Mouse (Mus musculus) lung, embryonic 15.5 days (tissue): ENCODE measurements around the gene Capn12. TPM values are rescaled to one million over a fixed set of nuclear protein-coding genes. Genes with fewer than 3 reads are reported as not detected.
"Not testable (repeated sequence)": the region's sequence is repeated elsewhere in the genome, so short reads cannot be mapped to it uniquely, and the experiment has no call there.

Experiments used
- ATAC-seq: fragments of 200-750 bp; cut with Nextera tagmentation; 2 replicates; pipeline ENCODE4 v1.8.0; 2017; ENCODE audit warnings: moderate number of reproducible peaks, borderline replicate concordance; ENCODE audit not compliant: low FRiP score, low TSS enrichment; ENCODE audit errors: extremely low read depth
- H3K27ac ChIP-seq: fragments of 300-500 bp; sonication (generic); 2 replicates; pipeline ENCODE4 v1.5.1; 2015; ENCODE audit warnings: moderate library complexity, mild to moderate bottlenecking, inconsistent platforms
- H3K27me3 ChIP-seq: fragments of 300-500 bp; sonication (generic); 2 replicates; pipeline ENCODE4 v1.6.1; 2015; ENCODE audit warnings: inconsistent platforms
- H3K36me3 ChIP-seq: fragments of 300-500 bp; sonication (generic); 2 replicates; pipeline ENCODE4 v1.6.1; 2015; ENCODE audit warnings: inconsistent platforms
- H3K4me1 ChIP-seq: fragments of 300-500 bp; sonication (generic); 2 replicates; pipeline ENCODE4 v1.6.1; 2015; ENCODE audit warnings: inconsistent platforms
- H3K4me2 ChIP-seq: fragments of 300-500 bp; sonication (generic); 2 replicates; pipeline ENCODE4 v1.6.1; 2015; ENCODE audit warnings: inconsistent platforms, mild to moderate bottlenecking, moderate library complexity
- H3K4me3 ChIP-seq: fragments of 300-500 bp; sonication (generic); 2 replicates; pipeline ENCODE4 v1.5.1; 2015; ENCODE audit warnings: mild to moderate bottlenecking, inconsistent platforms
- H3K9ac ChIP-seq: fragments of 300-500 bp; sonication (generic); 2 replicates; pipeline ENCODE4 v1.6.1; 2015; ENCODE audit warnings: inconsistent platforms
- H3K9me3 ChIP-seq: fragments of 300-500 bp; sonication (generic); 2 replicates; pipeline ENCODE4 v1.6.1; 2016; ENCODE audit warnings: inconsistent platforms
- WGBS: fragments of 180-500 bp; shearing (Covaris S2); methylation state at CpG from one replicate; pipeline ENCODE4 v1.1.7; 2015; 5-methylcytosine and 5-hydroxymethylcytosine counted together
- polyA plus RNA-seq: library from polyadenylated mRNA; unstranded; fragments of >200 nt; fragmentation: Nextera tagmentation; extraction: Ambion mirVana; gene quantifications from 2 replicates; pipeline ENCODE4 v1.2.1, GENCODE M21; 2015

The Capn12 gene
- polyA plus RNA-seq, 1 experiment from 2014 or later = 0.42 TPM

DNA sequence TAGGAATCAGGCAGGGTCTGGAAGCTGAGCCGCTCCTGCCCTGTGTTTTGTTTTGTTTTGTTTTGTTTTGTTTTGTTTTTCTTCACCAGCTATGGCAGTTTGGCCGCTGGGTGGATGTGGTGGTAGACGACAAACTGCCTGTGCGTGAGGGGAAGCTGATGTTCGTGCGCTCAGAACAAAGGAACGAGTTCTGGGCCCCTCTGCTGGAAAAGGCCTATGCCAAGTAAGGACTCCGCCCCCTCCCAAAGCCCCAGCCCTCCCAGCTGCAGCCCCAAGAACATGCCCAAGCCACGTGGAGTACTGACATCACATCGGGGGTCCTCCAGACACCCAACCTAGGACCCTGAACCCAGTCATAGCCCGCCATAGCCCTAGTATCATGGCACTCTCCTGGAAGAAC lies 1.8 kb downstream of the Capn12 start:
- Histone ChIP-seq H3K36me3 (no peaks in the 10 kb centered on the region), H3K9me3 (no peaks in the 10 kb centered on the region), H3K27ac (no peak overlapping the region), H3K4me2 (no peak overlapping the region), H3K27me3 (peaks cover 26% of the 10 kb centered on the region), H3K4me1 (0 out of 2 replicates have a peak, but pooled peaks cover 7% of the 10 kb centered on the region), H3K4me3 (no peak overlapping the region), H3K9ac (no peak overlapping the region)
- ATAC-seq = 0 out of 2 replicates have a peak, but pooled peaks have one; percentile 15
- WGBS = 60% methylated on average over 11 of the region's 11 CpGs

DNA sequence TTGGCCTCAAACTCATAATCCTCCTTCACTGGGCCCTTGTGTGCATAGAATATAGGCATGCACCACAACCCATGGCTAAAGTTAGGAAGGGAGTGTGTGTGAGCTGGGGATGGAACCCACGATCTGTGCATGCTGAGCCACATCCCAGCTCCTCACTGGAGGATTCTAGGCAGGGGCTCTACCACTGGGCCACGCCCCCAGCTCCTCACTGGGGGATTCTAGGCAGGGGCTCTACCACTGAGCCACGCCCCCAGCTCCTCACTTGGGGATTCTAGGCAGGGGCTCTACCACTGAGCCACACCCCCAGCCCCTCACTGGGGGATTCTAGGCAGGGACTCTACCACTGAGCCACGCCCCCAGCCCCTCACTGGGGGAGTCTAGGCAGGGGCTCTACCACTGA lies 2.5 kb downstream of the Capn12 start:
- H3K27ac ChIP-seq, H3K4me3 ChIP-seq, H3K36me3 ChIP-seq, H3K4me2 ChIP-seq, H3K9me3 ChIP-seq, ATAC-seq, H3K9ac ChIP-seq: not testable (repeated sequence)
- WGBS = 89% methylated on average over 4 of the region's 4 CpGs
- Histone ChIP-seq H3K27me3 (peaks cover 33% of the 10 kb centered on the region), H3K4me1 (peaks cover 13% of the 10 kb centered on the region)

DNA sequence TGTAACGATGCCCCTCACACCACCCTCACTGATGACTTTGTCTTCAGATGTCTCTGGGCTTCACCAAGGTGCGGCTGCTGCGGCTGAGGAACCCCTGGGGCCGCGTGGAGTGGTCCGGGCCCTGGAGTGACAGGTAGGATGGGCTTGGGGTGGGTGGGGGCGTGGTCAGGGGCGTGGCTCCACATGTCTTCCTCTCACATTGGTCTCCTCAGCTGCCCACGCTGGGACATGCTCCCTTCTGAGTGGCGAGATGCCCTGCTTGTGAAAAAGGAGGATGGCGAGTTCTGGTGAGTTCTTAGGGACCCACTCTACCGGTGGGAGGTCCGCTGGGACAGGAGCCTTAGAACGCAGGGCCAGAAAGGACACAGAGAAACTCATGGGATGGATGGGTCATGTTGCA lies 5.3 kb downstream of the Capn12 start:
- Histone ChIP-seq H3K4me3 (no peak overlapping the region), H3K9ac (no peak overlapping the region), H3K27ac (no peak overlapping the region), H3K4me2 (no peak overlapping the region), H3K36me3 (peaks cover 6% of the 10 kb centered on the region), H3K4me1 (peaks cover 13% of the 10 kb centered on the region), H3K27me3 (peaks cover 51% of the 10 kb centered on the region), H3K9me3 (no peaks in the 10 kb centered on the region)
- ATAC-seq = no peak
- WGBS = 21% methylated on average over 14 of the region's 14 CpGs

DNA sequence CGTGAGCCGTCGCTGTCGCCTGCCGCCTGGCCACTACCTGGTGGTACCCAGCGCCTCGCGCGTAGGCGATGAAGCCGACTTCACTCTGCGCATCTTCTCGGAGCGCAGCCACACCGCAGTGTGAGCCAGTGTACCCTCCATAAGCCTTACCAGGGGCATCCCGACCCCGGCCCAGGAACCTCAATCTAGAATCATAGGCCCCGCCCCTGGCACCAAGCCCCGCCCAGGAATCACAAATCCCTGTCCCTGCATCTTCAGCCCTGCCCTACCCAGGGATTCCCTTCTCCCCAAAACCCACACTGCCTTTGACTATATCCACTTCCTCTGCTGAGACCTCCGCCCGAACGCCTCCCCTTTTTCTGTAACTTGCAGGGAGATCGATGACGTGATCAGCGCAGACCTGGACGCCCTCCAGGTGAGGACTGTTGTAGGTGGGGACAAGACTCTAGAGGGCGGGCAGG lies 7.5 kb downstream of the Capn12 start:
- peak overlapping the region; percentile 27 for H3K4me3 ChIP-seq
- peaks cover 26% of the 10 kb centered on the region for H3K36me3 ChIP-seq
- ATAC-seq = no peak
- 1% methylated on average over 27 of the region's 27 CpGs for WGBS
- H3K4me2 ChIP-seq = peak overlapping the region; percentile 59
- H3K9me3 ChIP-seq = no peaks in the 10 kb centered on the region
- peaks cover 51% of the 10 kb centered on the region for H3K27me3 ChIP-seq
- H3K27ac ChIP-seq = no peak overlapping the region
- H3K9ac ChIP-seq = no peak overlapping the region
- peaks cover 10% of the 10 kb centered on the region for H3K4me1 ChIP-seq

DNA sequence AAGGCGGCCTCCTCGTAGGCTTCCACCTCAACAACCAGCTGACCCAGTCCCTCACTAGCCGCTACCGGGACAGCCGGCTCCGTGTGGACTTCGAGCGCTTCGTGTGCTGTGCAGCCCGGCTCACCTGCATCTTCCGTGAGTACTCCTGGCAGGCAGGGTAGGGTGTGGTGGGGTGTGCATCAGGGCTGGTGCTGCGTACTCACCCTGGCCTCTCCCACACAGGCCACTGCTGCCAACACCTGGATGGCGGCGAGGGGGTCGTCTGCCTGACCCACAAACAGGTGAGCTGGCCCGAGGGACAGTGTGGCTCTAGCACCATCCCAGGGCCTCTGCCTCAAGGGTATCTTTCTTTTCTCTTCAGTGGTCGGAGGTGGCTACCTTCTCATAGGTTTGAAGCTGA lies 11.4 kb downstream of the Capn12 start:
- peaks cover 65% of the 10 kb centered on the region for H3K36me3 ChIP-seq
- H3K9ac ChIP-seq = no peak overlapping the region
- H3K4me3 ChIP-seq = no peak overlapping the region
- no peaks in the 10 kb centered on the region for H3K9me3 ChIP-seq
- 93% methylated on average over 17 of the region's 17 CpGs for WGBS
- H3K27me3 ChIP-seq = peaks cover 29% of the 10 kb centered on the region
- ATAC-seq = no peak
- H3K4me2 ChIP-seq = no peak overlapping the region
- H3K27ac ChIP-seq = no peak overlapping the region
- H3K4me1 ChIP-seq = peaks cover 10% of the 10 kb centered on the region

DNA sequence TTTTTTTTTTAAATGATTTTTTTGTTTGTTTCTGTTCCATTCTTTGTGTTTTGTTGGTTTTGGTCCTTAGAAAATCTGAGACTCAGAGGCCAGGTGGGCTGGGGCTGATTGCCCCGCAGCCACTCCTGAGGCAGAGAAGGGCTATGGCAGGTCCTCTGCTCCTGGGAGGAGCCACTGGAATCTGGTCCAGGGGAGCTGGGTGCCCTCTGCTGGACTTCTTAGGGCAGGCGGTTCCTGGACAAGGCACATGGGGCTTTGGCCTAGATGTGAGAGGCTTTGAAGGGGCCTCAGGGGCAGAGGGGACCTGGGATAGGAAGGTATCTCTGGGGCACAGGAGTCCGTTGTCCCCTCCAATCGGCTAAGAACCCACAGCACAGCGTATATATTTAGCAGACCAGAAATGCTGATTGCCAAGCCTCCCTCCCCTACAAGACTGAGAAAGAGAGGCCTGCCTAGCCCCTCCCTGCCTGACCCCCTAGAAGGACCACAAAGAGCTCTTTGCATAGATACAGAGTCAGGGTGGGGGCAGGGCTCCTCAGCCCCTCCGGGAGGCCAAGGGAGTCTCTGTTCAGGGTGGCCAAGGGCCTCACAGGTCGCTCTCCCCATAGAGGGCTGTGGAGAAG lies 12.5 kb downstream of the Capn12 start:
- no peak overlapping the region for H3K4me3 ChIP-seq
- WGBS = 47% methylated on average over 7 of the region's 7 CpGs
- no peak for ATAC-seq
- H3K27ac ChIP-seq = no peak overlapping the region
- no peak overlapping the region for H3K4me2 ChIP-seq
- peaks cover 76% of the 10 kb centered on the region for H3K36me3 ChIP-seq
- peaks cover 17% of the 10 kb centered on the region for H3K27me3 ChIP-seq
- peaks cover 5% of the 10 kb centered on the region for H3K4me1 ChIP-seq
- no peaks in the 10 kb centered on the region for H3K9me3 ChIP-seq
- H3K9ac ChIP-seq = no peak overlapping the region

DNA sequence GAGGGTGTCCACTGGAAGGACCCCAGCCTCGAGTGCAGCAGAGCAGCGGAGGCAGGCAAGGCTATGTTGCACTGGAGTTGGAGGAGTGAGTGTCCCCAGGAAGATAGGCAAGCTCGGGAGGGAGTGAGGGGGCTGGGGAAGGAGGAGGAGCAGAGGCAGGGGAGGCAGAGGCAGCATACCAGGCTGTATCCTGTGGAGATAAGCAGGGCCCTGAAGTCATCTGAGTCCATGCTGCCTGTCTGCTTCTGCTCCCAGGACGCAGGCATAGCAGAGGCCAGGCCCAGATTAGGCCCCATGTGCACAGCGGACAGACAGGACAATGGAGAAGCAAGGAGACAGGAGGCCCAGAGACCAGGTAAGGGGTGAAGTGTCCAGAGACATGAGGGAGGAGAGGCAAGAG lies 13.7 kb downstream of the Capn12 start:
- no peak overlapping the region for H3K9ac ChIP-seq
- 48% methylated on average over 5 of the region's 5 CpGs for WGBS
- H3K27me3 ChIP-seq = peaks cover 6% of the 10 kb centered on the region
- H3K4me2 ChIP-seq = no peak overlapping the region
- ATAC-seq = no peak
- no peak overlapping the region for H3K27ac ChIP-seq
- no peaks in the 10 kb centered on the region for H3K9me3 ChIP-seq
- no peak overlapping the region for H3K4me3 ChIP-seq
- H3K36me3 ChIP-seq = peaks cover 88% of the 10 kb centered on the region
- no peaks in the 10 kb centered on the region for H3K4me1 ChIP-seq

DNA sequence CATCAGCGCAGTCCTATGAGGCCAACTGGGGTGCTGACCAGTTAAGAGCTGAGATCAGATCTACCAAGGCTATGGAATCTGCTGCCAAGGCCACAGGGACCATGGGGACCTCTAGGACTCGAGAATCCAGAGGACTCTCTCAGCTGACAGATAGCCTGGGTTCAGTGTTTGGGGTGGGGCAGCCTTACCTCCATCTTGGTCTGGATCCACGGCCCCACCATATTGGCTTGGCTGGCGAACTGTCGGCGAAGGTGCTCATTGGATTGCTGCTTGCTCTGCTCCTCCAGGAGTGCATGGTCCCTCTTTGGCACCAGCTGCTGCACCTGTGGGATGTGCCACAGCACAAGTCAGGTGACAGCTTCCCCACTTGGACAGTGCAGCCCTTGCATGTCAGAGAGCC lies 16.4 kb downstream of the Capn12 start:
- ATAC-seq = no peak

DNA sequence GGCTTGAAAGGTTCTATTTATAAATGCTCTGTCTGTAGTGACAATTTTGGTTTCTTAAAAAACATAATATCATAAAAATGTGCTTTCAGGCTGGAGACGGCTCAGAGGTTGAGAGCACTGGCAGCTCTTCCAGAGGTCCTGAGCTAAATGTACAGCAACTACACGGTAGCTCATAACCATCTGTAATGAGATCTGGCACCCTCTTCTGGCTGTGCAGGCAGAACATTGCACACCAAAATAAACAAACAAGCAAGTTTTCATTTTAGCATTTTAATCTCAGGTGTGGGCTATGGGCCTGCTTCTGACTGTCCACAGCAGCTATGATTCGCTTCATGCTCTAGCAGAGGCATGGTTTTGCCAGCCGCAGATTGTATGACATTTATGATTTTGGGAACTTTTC lies 18.8 kb downstream of the Capn12 start:
- H3K27ac ChIP-seq = no peak overlapping the region
- H3K36me3 ChIP-seq = peaks cover 99% of the 10 kb centered on the region
- H3K27me3 ChIP-seq = no peaks in the 10 kb centered on the region
- no peak overlapping the region for H3K4me2 ChIP-seq
- H3K9me3 ChIP-seq = no peaks in the 10 kb centered on the region
- H3K9ac ChIP-seq = no peak overlapping the region
- no peaks in the 10 kb centered on the region for H3K4me1 ChIP-seq
- no peak overlapping the region for H3K4me3 ChIP-seq
- ATAC-seq = no peak
- 82% methylated on average over 4 of the region's 4 CpGs for WGBS

More for the DNA sequence above, 16.4 kb downstream of the Capn12 start:
- 91% methylated on average over 6 of the region's 6 CpGs for WGBS
- H3K9ac ChIP-seq = no peak overlapping the region
- no peaks in the 10 kb centered on the region for H3K4me1 ChIP-seq
- no peak overlapping the region for H3K4me2 ChIP-seq
- H3K36me3 ChIP-seq = peaks cover 96% of the 10 kb centered on the region
- no peak overlapping the region for H3K4me3 ChIP-seq
- H3K27me3 ChIP-seq = no peaks in the 10 kb centered on the region
- H3K9me3 ChIP-seq = no peaks in the 10 kb centered on the region
- H3K27ac ChIP-seq = no peak overlapping the region

DNA sequence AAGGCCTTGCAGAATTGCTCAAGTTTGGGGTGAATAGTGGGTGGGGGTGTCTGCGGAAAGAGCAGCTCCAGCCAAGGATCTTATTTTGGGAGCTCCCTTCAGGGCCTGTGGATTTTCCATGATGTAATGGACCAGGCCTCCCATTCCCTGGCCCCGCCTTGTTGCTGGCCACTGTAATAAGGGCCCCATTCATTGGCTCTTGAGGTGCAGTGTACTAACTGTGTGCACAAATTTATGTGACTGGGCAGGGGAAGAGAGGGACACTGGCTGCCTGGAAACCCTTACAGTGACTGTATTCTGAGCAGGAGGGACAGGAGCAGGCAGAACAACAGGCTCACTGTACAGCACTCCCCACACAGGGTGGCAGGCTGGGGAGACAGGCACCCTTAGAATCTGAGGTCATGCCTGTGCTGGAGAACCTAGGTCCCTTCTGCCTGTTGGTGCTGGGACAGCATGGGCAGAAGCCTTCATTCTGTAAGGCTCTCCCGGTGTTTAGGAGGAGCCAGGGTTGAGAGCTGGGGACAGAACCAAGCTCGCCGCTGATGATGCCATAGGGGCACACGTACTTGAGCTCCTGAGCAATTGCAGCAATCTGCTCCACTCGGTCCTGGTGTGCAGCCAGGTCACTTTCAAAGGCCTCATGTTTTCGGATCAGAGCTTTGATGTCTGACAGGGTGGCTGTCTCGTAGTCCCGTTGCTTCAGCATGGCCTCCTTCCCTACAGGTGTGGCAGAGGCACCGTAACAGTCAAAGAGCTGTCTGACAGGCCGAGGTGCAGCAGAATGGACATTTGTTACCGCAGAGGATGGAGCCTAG lies 20.3 kb downstream of the Capn12 start:
- H3K36me3 ChIP-seq = peaks cover 99% of the 10 kb centered on the region
- H3K27me3 ChIP-seq = no peaks in the 10 kb centered on the region
- no peak overlapping the region for H3K9ac ChIP-seq
- H3K4me1 ChIP-seq = no peaks in the 10 kb centered on the region
- H3K9me3 ChIP-seq = no peaks in the 10 kb centered on the region
- H3K4me2 ChIP-seq = no peak overlapping the region
- no peak overlapping the region for H3K4me3 ChIP-seq
- no peak overlapping the region for H3K27ac ChIP-seq
- 85% methylated on average over 13 of the region's 13 CpGs for WGBS
- peak; percentile 13; the same call in 1 of the 2 replicates for ATAC-seq

DNA sequence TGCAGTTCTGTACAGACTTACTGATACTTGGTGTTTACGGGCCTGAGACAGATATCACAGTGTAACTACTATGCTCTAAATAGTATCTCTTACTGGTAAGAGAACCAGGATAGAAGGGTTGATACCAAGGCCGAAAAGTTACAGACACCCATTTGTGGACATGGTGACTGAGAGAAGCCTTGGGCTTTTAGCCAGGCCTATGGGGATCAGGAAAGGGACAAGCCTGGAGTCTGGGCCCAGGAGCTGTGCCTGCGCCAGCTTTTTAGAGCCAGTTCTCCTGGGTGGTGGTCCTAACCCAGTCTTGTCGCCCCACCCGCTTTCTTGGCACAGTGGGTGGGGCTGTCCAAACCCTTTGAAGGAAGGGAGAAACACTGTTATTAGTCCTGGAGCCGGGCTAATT lies 21.0 kb downstream of the Capn12 start:
- WGBS = 92% methylated on average over 6 of the region's 6 CpGs
- ATAC-seq = no peak
- Histone ChIP-seq H3K4me1 (no peaks in the 10 kb centered on the region), H3K27ac (no peak overlapping the region), H3K27me3 (no peaks in the 10 kb centered on the region), H3K4me3 (no peak overlapping the region), H3K9ac (no peak overlapping the region), H3K36me3 (peaks cover 99% of the 10 kb centered on the region), H3K4me2 (no peak overlapping the region), H3K9me3 (no peaks in the 10 kb centered on the region)

DNA sequence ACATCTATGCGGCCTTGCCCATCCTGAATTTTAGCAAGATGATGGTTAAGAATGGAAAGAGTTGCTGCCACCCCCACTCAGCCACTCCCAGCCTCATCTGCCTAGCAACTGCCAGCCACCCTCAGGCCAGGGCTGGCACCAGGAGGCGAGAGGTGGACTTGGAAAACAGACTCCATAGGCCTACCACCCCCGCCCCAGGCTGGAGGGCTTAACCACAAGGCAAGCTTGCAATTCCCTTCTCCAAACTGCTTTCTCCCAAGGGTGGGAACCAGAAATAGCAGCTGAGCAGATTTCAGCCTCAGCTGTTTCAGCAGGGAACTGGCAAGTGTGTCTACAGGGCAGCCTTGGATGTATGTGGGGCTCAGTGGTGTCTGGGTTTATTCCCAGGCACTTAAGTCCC lies 21.6 kb downstream of the Capn12 start:
- no peaks in the 10 kb centered on the region for H3K27me3 ChIP-seq
- peaks cover 99% of the 10 kb centered on the region for H3K36me3 ChIP-seq
- ATAC-seq = no peak
- no peaks in the 10 kb centered on the region for H3K9me3 ChIP-seq
- H3K4me3 ChIP-seq = no peak overlapping the region
- 91% methylated on average over 3 of the region's 3 CpGs for WGBS
- no peak overlapping the region for H3K27ac ChIP-seq
- H3K9ac ChIP-seq = no peak overlapping the region
- no peaks in the 10 kb centered on the region for H3K4me1 ChIP-seq
- no peak overlapping the region for H3K4me2 ChIP-seq
